Mouse (Mus musculus): ENCODE measurements around the gene Gm13288.
"Not testable (repeated sequence)": the region's sequence is repeated elsewhere in the genome, so short reads cannot be mapped to it uniquely, and the experiment has no call there.

DNA sequence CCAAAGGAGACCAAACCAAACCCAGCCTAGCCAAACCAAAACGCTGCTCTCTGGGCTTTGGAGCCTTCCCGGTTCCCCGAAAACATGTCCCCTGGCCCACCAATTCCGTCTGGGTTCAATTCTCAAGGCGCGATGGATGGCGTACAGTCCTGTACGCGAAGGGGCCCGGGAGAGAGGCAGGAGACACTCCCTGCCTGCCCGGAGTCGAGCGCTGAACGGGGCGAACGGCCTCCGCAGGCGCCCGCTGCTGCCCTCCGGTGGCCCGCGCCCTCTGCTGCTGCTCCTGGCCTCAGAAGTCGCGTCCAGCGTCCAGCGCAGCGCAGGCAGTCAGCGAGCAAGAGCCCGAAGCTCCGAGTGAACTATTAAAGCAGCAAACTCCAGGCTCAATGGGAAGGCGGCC lies 23.0 kb upstream of the Gm13288 start:
- not testable (repeated sequence) for TF ChIP-seq GATA1, TAL1 (IDR thresholded peaks at IDR 0.05; ENCODE audit: low read length)

Data from erythroblast, embryonic 14.5 days (primary cell).